In genomic region chr9:68463637-68464304, GRCm38 (mm10) we compare ENCODE assay signal across 25 mouse cellular contexts.
DNase-seq lines count a peak whose midpoint lies in the region; ATAC-seq and TF ChIP-seq lines count a peak whose summit lies in the region.
"Had no signal": no experiment of that assay in that cellular context is flagged by ENCODE, and none has a peak within 500 bp of the region (broad histone marks: within the 10 kb centered on the region; RNA-seq: fewer than 3 reads in every experiment).

No protein-coding gene starts in this region.

- no peaks in the 10 kb centered on the region for H3K9me3 ChIP-seq in lung, embryonic 14.5 days (ENCODE audit: low read depth, low read length)
- H3K9me3 ChIP-seq in lung, postnatal 0 days (ENCODE audit: low read length), result no peaks in the 10 kb centered on the region
- H3K9me3 ChIP-seq: embryonic facial prominence, embryonic 12.5 days; embryonic facial prominence, embryonic 15.5 days; heart, embryonic 12.5 days; heart, embryonic 15.5 days had no signal

- no peaks in the 10 kb centered on the region for H3K27me3 ChIP-seq in lung, embryonic 14.5 days (ENCODE audit: insufficient read depth, low read length)
- H3K27me3 ChIP-seq in lung, postnatal 0 days (replicated peaks; ENCODE audit: insufficient read depth, low read length), result no peaks in the 10 kb centered on the region
- H3K27me3 ChIP-seq: embryonic facial prominence, embryonic 12.5 days; embryonic facial prominence, embryonic 15.5 days; heart, embryonic 12.5 days; heart, embryonic 15.5 days had no signal

- H3K4me2 ChIP-seq in lung, embryonic 14.5 days, result no peak overlapping the region
- no peak overlapping the region for H3K4me2 ChIP-seq in lung, postnatal 0 days (replicated peaks; ENCODE audit: low read depth, low read length)
- H3K4me2 ChIP-seq: embryonic facial prominence, embryonic 12.5 days; embryonic facial prominence, embryonic 15.5 days; heart, embryonic 12.5 days; heart, embryonic 15.5 days; hindbrain, embryonic 14.5 days had no signal

- 12% methylated on average over 4 of the region's 4 CpGs for WGBS in lung, embryonic 14.5 days
- WGBS in lung, postnatal 0 days, result 19% methylated on average over 4 of the region's 4 CpGs

- ATAC-seq in lung, embryonic 14.5 days (ENCODE audit: insufficient read depth), result peak; percentile 81
- ATAC-seq in lung, postnatal 0 days, result no peak
- ATAC-seq: CD4-positive, CD25-positive, alpha-beta regulatory T cell, adult 4 months; forebrain, embryonic 14.5 days; forebrain, postnatal 0 days had no signal

- no peaks in the 10 kb centered on the region for H3K36me3 ChIP-seq in lung, embryonic 14.5 days (ENCODE audit: insufficient read depth)
- no peaks in the 10 kb centered on the region for H3K36me3 ChIP-seq in lung, postnatal 0 days (ENCODE audit: insufficient read depth, low read length)
- H3K36me3 ChIP-seq: embryonic facial prominence, embryonic 12.5 days; embryonic facial prominence, embryonic 15.5 days; heart, embryonic 12.5 days; heart, embryonic 15.5 days had no signal

- peak; percentile 61 for DNase-seq in lung, embryonic 14.5 days
- no peak for DNase-seq in lung, postnatal 36 days
- DNase-seq in lung, postnatal 0 days (ENCODE audit: low spot score), result peak; percentile 4
- no peak for DNase-seq in lung, postnatal 4 days
- DNase-seq in yolk sac, embryonic 10.5 days (ENCODE audit: low spot score), result peak; percentile 2
- no peak for DNase-seq in left cerebral cortex, postnatal 10 days (ENCODE audit: extremely low spot score in 1 of 2, low spot score in 2 of 2)
- DNase-seq: adrenal gland, adult 2 months; adrenal gland, postnatal 14 days; cerebellum, adult 11 months; cerebellum, adult 2 months; cerebellum, adult 9-11 months; cerebellum, postnatal 25 days; forebrain, postnatal 0 days; gastrocnemius, adult 2 months; gastrocnemius, postnatal 14 days; heart, adult 18-20 months; heart, postnatal 14 days; heart, postnatal 4 days had no signal

- no peak for TF ChIP-seq CTCF in lung, embryonic 14.5 days (IDR thresholded peaks at IDR 0.05; ENCODE audit: low read depth)
- no peak for TF ChIP-seq CTCF in lung, postnatal 0 days (IDR thresholded peaks at IDR 0.05)

- H3K9ac ChIP-seq in lung, embryonic 14.5 days, result no peak overlapping the region
- no peak overlapping the region for H3K9ac ChIP-seq in lung, postnatal 0 days (replicated peaks; ENCODE audit: low read depth)
- H3K9ac ChIP-seq: embryonic facial prominence, embryonic 12.5 days; embryonic facial prominence, embryonic 15.5 days; forebrain, postnatal 0 days; heart, embryonic 12.5 days; heart, embryonic 15.5 days; hindbrain, embryonic 14.5 days had no signal

- no peak for TF ChIP-seq EP300 in lung, postnatal 0 days (IDR thresholded peaks at IDR 0.05)

- H3K4me1 ChIP-seq in lung, embryonic 14.5 days (ENCODE audit: insufficient read depth), result no peaks in the 10 kb centered on the region
- no peaks in the 10 kb centered on the region for H3K4me1 ChIP-seq in lung, postnatal 0 days (ENCODE audit: insufficient read depth, low read depth, low read length)
- H3K4me1 ChIP-seq: embryonic facial prominence, embryonic 12.5 days; embryonic facial prominence, embryonic 15.5 days; heart, embryonic 12.5 days had no signal

- H3K4me3 ChIP-seq in lung, embryonic 14.5 days (ENCODE audit: low read depth, low read length), result no peak overlapping the region
- no peak overlapping the region for H3K4me3 ChIP-seq in lung, postnatal 0 days (ENCODE audit: low read depth, low read length)
- H3K4me3 ChIP-seq: embryonic facial prominence, embryonic 12.5 days; embryonic facial prominence, embryonic 15.5 days; gastrocnemius, adult 2 months; heart, embryonic 12.5 days; heart, embryonic 15.5 days had no signal

- intact Hi-C loops in left cerebral cortex, postnatal 10 days (cut with DNase I), result no loop called here

- no peak overlapping the region for H3K27ac ChIP-seq in lung, embryonic 14.5 days (ENCODE audit: low read depth)
- H3K27ac ChIP-seq in lung, postnatal 0 days (ENCODE audit: low read length), result no peak overlapping the region
- H3K27ac ChIP-seq: embryonic facial prominence, embryonic 12.5 days; embryonic facial prominence, embryonic 15.5 days; gastrocnemius, adult 2 months; heart, embryonic 15.5 days; hindbrain, embryonic 14.5 days had no signal

Comparison
In these comparisons a context has a peak if more than half of its experiments do, and no peak if none do; other contexts are left out.
1. DNase-seq: peak in lung, embryonic 14.5 days (single experiment), lung, postnatal 0 days (single experiment) and yolk sac, embryonic 10.5 days (single experiment); none in lung, postnatal 36 days (single experiment), lung, postnatal 4 days (0 of 2) and left cerebral cortex, postnatal 10 days (0 of 2).